Mouse (Mus musculus): ENCODE results near the gene Atp5g2.
A peak's percentile ranks its signal among the peaks of the same experiment; 100 is the strongest.

DNA sequence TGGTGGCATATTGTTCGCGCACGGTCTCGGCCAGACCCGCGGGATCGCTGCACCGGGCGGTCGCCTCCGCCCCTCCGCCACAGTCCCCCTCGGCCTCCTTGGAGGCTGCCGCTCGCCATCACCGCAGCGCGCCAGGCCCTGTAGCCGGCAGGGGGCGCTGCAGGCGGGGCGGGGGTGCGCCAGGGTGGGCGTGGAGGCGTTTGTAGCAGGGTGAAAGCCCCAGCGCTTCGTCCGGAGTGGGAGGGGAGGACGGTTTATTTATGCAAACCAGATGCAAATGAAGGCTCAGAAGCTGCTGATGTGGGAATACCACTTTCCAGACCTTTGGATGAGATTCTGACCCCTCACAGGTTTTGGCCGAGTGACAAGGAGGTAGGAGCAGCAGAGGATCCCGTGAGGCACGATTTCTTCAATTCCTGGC is 20.8 kb upstream of the Atp5g2 start:
- TF ChIP-seq POLR2A (IDR thresholded peaks at IDR 0.05; ENCODE audit: low read depth, low read length) (no peak), CTCF (IDR thresholded peaks at IDR 0.05; ENCODE audit: borderline replicate concordance, insufficient read depth, low read length) (peak; percentile 56)
